8 mouse cellular contexts compared by ENCODE assay signal in the genomic region with DNA sequence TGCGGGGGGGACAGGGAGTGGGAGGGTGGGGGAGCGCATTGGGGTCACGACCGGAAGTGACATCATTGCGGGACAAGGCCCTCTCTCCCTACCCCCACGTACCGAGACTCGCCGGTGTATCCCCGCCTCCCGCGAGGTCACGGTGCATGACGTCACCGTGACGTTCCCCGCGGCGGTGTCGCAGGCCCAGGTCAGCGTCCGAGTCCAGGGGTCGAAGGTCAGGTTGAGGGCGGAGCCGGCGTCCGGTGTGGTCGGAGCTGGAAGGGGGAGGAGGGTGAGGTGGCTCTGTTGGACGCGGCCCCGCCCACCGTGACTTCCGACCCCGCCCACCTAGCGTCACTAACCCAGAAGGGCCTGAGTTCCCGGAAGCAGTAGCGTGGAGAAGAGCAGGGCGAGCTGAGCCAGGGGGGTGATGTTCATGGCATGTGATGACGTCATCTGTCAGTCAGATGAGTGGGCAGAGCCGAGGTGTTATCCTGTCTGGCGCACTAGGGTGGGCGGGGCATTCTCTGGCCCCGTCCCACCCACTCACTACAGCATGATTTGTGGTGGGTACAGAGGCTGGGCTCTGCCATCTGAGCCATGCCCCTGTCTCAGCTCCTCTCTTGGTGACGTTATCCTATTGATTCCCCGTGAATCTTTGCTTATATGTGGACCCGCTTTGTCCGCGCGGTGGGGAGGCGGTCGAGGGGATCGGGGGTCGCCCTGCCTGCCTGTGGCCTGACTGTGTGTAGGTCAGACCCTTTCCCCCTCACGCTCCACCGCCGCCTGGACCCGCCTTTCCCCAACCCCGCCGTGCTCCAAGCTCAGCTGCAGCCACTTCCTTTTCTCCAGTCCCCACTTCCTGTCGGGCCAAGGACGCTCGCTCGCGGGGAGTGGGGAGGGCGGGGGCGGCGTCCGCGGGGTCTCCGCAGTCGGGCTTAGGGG. TPM values are rescaled to one million over a fixed set of nuclear protein-coding genes. Genes with fewer than 3 reads are reported as not detected.
DNase-seq lines count a peak whose midpoint lies in the region; ATAC-seq and TF ChIP-seq lines count a peak whose summit lies in the region.

No protein-coding gene starts in this region.

- ATAC-seq in forebrain, embryonic 13.5 days: peak; percentile 90
- ATAC-seq in heart, postnatal 0 days (ENCODE audit: insufficient read depth, low read depth): peak; percentile 79
- peak; percentile 75 for ATAC-seq in liver, embryonic 15.5 days (ENCODE audit: insufficient read depth)
- peak; percentile 90 for ATAC-seq in neural tube, embryonic 12.5 days (ENCODE audit: low FRiP score, low read depth)
- ATAC-seq in stomach, postnatal 0 days (ENCODE audit: low FRiP score, low TSS enrichment): peak; percentile 87

- H3K36me3 ChIP-seq in forebrain, embryonic 13.5 days (ENCODE audit: poor library complexity, severe bottlenecking): no peaks in the 10 kb centered on the region
- H3K36me3 ChIP-seq in heart, postnatal 0 days (replicated peaks; ENCODE audit: control insufficient read depth, insufficient read depth, low read length): no peaks in the 10 kb centered on the region
- no peaks in the 10 kb centered on the region for H3K36me3 ChIP-seq in liver, embryonic 15.5 days (replicated peaks)
- H3K36me3 ChIP-seq in neural tube, embryonic 12.5 days: no peaks in the 10 kb centered on the region
- no peaks in the 10 kb centered on the region for H3K36me3 ChIP-seq in stomach, postnatal 0 days (ENCODE audit: control insufficient read depth, insufficient read depth, low read length)

- peak overlapping the region; percentile 58 for H3K4me3 ChIP-seq in forebrain, embryonic 13.5 days
- peak overlapping the region; percentile 63 for H3K4me3 ChIP-seq in heart, postnatal 0 days (ENCODE audit: low read depth, low read length)
- H3K4me3 ChIP-seq in liver, embryonic 15.5 days (replicated peaks): peak overlapping the region; percentile 59
- H3K4me3 ChIP-seq in neural tube, embryonic 12.5 days: peak overlapping the region; percentile 58
- H3K4me3 ChIP-seq in stomach, postnatal 0 days (ENCODE audit: low read depth, low read length): peak overlapping the region; percentile 51

- DNase-seq in CD4-positive, CD25-positive, alpha-beta regulatory T cell, adult 2 months (ENCODE audit: low read depth, low spot score): peak; percentile 95
- peak; percentile 77 for DNase-seq in c-Kit-positive CD71-positive TER-119-positive erythroid progenitor cells, embryonic 14.5 days (ENCODE audit: low spot score)
- peak; percentile 95 for DNase-seq in heart, postnatal 0 days (ENCODE audit: low spot score)
- peak; percentile 77 to 84 for DNase-seq in kidney, postnatal 36 days
- peak; percentile 93 for DNase-seq in stomach, postnatal 0 days (ENCODE audit: low spot score)

- no peak for TF ChIP-seq EP300 in heart, postnatal 0 days (IDR thresholded peaks at IDR 0.05; ENCODE audit: low read depth)
- no peak for TF ChIP-seq EP300 in stomach, postnatal 0 days (optimal IDR thresholded peaks at IDR 0.05)

- no peak for TF ChIP-seq CTCF in heart, postnatal 0 days (IDR thresholded peaks at IDR 0.05; ENCODE audit: low read depth)
- no peak for TF ChIP-seq CTCF in stomach, postnatal 0 days (IDR thresholded peaks at IDR 0.05; ENCODE audit: low read depth)

- WGBS in forebrain, embryonic 13.5 days: 3% methylated on average over 62 of the region's 71 CpGs
- 3% methylated on average over 71 of the region's 71 CpGs for WGBS in heart, postnatal 0 days
- 1% methylated on average over 71 of the region's 71 CpGs for WGBS in liver, embryonic 15.5 days (ENCODE audit: insufficient replicate concordance)
- WGBS in neural tube, embryonic 12.5 days: 5% methylated on average over 70 of the region's 71 CpGs
- WGBS in stomach, postnatal 0 days: 3% methylated on average over 65 of the region's 71 CpGs

- H3K4me2 ChIP-seq in forebrain, embryonic 13.5 days: peak overlapping the region; percentile 60
- H3K4me2 ChIP-seq in heart, postnatal 0 days (ENCODE audit: low read depth, low read length): peak overlapping the region; percentile 62
- H3K4me2 ChIP-seq in liver, embryonic 15.5 days: peak overlapping the region; percentile 78
- H3K4me2 ChIP-seq in neural tube, embryonic 12.5 days (replicated peaks): peak overlapping the region; percentile 64
- peak overlapping the region; percentile 58 for H3K4me2 ChIP-seq in stomach, postnatal 0 days (replicated peaks; ENCODE audit: low read depth)

- H3K4me1 ChIP-seq in forebrain, embryonic 13.5 days: peaks cover 3% of the 10 kb centered on the region; the same call in 1 of the 2 replicates
- no peaks in the 10 kb centered on the region for H3K4me1 ChIP-seq in heart, postnatal 0 days (ENCODE audit: control insufficient read depth, insufficient read depth)
- H3K4me1 ChIP-seq in liver, embryonic 15.5 days (replicated peaks): peaks cover 26% of the 10 kb centered on the region
- H3K4me1 ChIP-seq in neural tube, embryonic 12.5 days: 0 out of 2 replicates have a peak, but pooled peaks cover 5% of the 10 kb centered on the region
- no peaks in the 10 kb centered on the region for H3K4me1 ChIP-seq in stomach, postnatal 0 days (replicated peaks; ENCODE audit: control insufficient read depth, insufficient read depth)

- H3K9me3 ChIP-seq in forebrain, embryonic 13.5 days (replicated peaks): peaks cover 3% of the 10 kb centered on the region; the same call in 1 of the 2 replicates
- H3K9me3 ChIP-seq in heart, postnatal 0 days (replicated peaks; ENCODE audit: control insufficient read depth, low read length): 0 out of 2 replicates have a peak, but pooled peaks cover 3% of the 10 kb centered on the region
- H3K9me3 ChIP-seq in liver, embryonic 15.5 days (replicated peaks): 0 out of 2 replicates have a peak, but pooled peaks cover 5% of the 10 kb centered on the region
- peaks cover 9% of the 10 kb centered on the region; the same call in 1 of the 2 replicates for H3K9me3 ChIP-seq in neural tube, embryonic 12.5 days
- H3K9me3 ChIP-seq in stomach, postnatal 0 days (ENCODE audit: control insufficient read depth, low read length): no peaks in the 10 kb centered on the region

- H3K27me3 ChIP-seq in forebrain, embryonic 13.5 days: no peaks in the 10 kb centered on the region
- H3K27me3 ChIP-seq in heart, postnatal 0 days (ENCODE audit: control insufficient read depth, insufficient read depth, low read length): no peaks in the 10 kb centered on the region
- peaks cover 5% of the 10 kb centered on the region; the same call in 1 of the 2 replicates for H3K27me3 ChIP-seq in liver, embryonic 15.5 days
- 0 out of 2 replicates have a peak, but pooled peaks cover 4% of the 10 kb centered on the region for H3K27me3 ChIP-seq in neural tube, embryonic 12.5 days (replicated peaks)
- no peaks in the 10 kb centered on the region for H3K27me3 ChIP-seq in stomach, postnatal 0 days (ENCODE audit: control insufficient read depth, insufficient read depth, low read length)

- peak overlapping the region; percentile 85 for H3K27ac ChIP-seq in forebrain, embryonic 13.5 days
- peak overlapping the region; percentile 86 for H3K27ac ChIP-seq in heart, postnatal 0 days (ENCODE audit: low read depth)
- H3K27ac ChIP-seq in liver, embryonic 15.5 days (replicated peaks): peak overlapping the region; percentile 79
- H3K27ac ChIP-seq in neural tube, embryonic 12.5 days: peak overlapping the region; percentile 79
- peak overlapping the region; percentile 88 for H3K27ac ChIP-seq in stomach, postnatal 0 days (replicated peaks)

- H3K9ac ChIP-seq in forebrain, embryonic 13.5 days: peak overlapping the region; percentile 40
- peak overlapping the region; percentile 43; the same call in 1 of the 2 replicates for H3K9ac ChIP-seq in heart, postnatal 0 days (replicated peaks; ENCODE audit: low read depth, low read length)
- no peak overlapping the region; the same call in 1 of the 2 replicates for H3K9ac ChIP-seq in liver, embryonic 15.5 days
- H3K9ac ChIP-seq in neural tube, embryonic 12.5 days: peak overlapping the region; percentile 38; the same call in 1 of the 2 replicates
- peak overlapping the region; percentile 58 for H3K9ac ChIP-seq in stomach, postnatal 0 days (ENCODE audit: low read length)

RNA-seq across cellular contexts. Expression of a gene that starts 1.0 kb away (rescaled TPM):
- 20.4 and 25.2 TPM in 2 replicates for polyA plus RNA-seq in forebrain, embryonic 13.5 days (2015; fragmentation: Nextera tagmentation; extraction: Ambion mirVana)
- total RNA-seq in heart, postnatal 0 days (2014; rRNA removed; ENCODE audit: low replicate concordance): 8.0 and 24.5 TPM in 2 replicates
- 14.9 and 15.5 TPM in 2 replicates for polyA plus RNA-seq in heart, postnatal 0 days (2015; fragmentation: Nextera tagmentation; extraction: Ambion mirVana)
- 15.8 and 19.1 TPM in 2 replicates for polyA plus RNA-seq in liver, embryonic 15.5 days (2015; fragmentation: Nextera tagmentation; extraction: Ambion mirVana)
- polyA plus RNA-seq in neural tube, embryonic 12.5 days (2016; fragmentation: Nextera tagmentation; extraction: Ambion mirVana): 43.0 and 45.8 TPM in 2 replicates
- polyA plus RNA-seq in stomach, postnatal 0 days (2015; fragmentation: Nextera tagmentation; extraction: Ambion mirVana): 8.4 and 9.0 TPM in 2 replicates

RNA-seq across cellular contexts. Expression of a gene that starts 43.5 kb away (rescaled TPM):
- polyA plus RNA-seq in forebrain, embryonic 13.5 days (2015; fragmentation: Nextera tagmentation; extraction: Ambion mirVana): not detected in 2 replicates
- not detected in 2 replicates for total RNA-seq in heart, postnatal 0 days (2014; rRNA removed; ENCODE audit: low replicate concordance)
- not detected in 2 replicates for polyA plus RNA-seq in heart, postnatal 0 days (2015; fragmentation: Nextera tagmentation; extraction: Ambion mirVana)
- polyA plus RNA-seq in liver, embryonic 15.5 days (2015; fragmentation: Nextera tagmentation; extraction: Ambion mirVana): not detected in 2 replicates
- polyA plus RNA-seq in neural tube, embryonic 12.5 days (2016; fragmentation: Nextera tagmentation; extraction: Ambion mirVana): not detected in 2 replicates
- not detected in 2 replicates for polyA plus RNA-seq in stomach, postnatal 0 days (2015; fragmentation: Nextera tagmentation; extraction: Ambion mirVana)

RNA-seq across cellular contexts. Expression of a gene that starts 51.1 kb away (rescaled TPM):
- polyA plus RNA-seq in forebrain, embryonic 13.5 days (2015; fragmentation: Nextera tagmentation; extraction: Ambion mirVana): 0.20 TPM in 1 of 2 replicates, not detected in the other
- 0.77 TPM in 1 of 2 replicates, not detected in the other for total RNA-seq in heart, postnatal 0 days (2014; rRNA removed; ENCODE audit: low replicate concordance)
- 0.15 TPM in 1 of 2 replicates, not detected in the other for polyA plus RNA-seq in heart, postnatal 0 days (2015; fragmentation: Nextera tagmentation; extraction: Ambion mirVana)
- polyA plus RNA-seq in liver, embryonic 15.5 days (2015; fragmentation: Nextera tagmentation; extraction: Ambion mirVana): not detected in 2 replicates
- not detected in 2 replicates for polyA plus RNA-seq in neural tube, embryonic 12.5 days (2016; fragmentation: Nextera tagmentation; extraction: Ambion mirVana)
- polyA plus RNA-seq in stomach, postnatal 0 days (2015; fragmentation: Nextera tagmentation; extraction: Ambion mirVana): 0.07 and 0.13 TPM in 2 replicates

Comparison
In these comparisons a context has a peak if more than half of its experiments do, and no peak if none do; other contexts are left out.
1. Peak in every context shown above with its lines: DNase-seq, ATAC-seq, H3K4me3 ChIP-seq and H3K27ac ChIP-seq.